Mouse (Mus musculus) embryonic facial prominence, embryonic 14.5 days (tissue): Measurements from ENCODE around the gene Rdh12. TPM values are rescaled to one million over a fixed set of nuclear protein-coding genes. Genes with fewer than 3 reads are reported as not detected.

Experiments used
- ATAC-seq: fragments of 200-750 bp; cut with Nextera tagmentation; 2 replicates; pipeline ENCODE4 v1.8.0; 2017; ENCODE audit warnings: low read depth, moderate number of reproducible peaks, moderate TSS enrichment
- DNase-seq: peaks from one replicate; pipeline ENCODE4 v3.0.0-alpha.2; 2015; ENCODE audit warnings: low spot score
- H3K27ac ChIP-seq: fragments of 300-500 bp; sonication (generic); replicated peaks from 2 replicates; pipeline ENCODE4 v1.5.1; 2014; ENCODE audit warnings: low read depth, mild to moderate bottlenecking, low read length, moderate library complexity
- H3K27me3 ChIP-seq: fragments of 300-500 bp; sonication (generic); replicated peaks from 2 replicates; pipeline ENCODE4 v1.6.1; 2014; ENCODE audit warnings: low read length; ENCODE audit not compliant: control insufficient read depth, insufficient read depth
- H3K36me3 ChIP-seq: fragments of 300-500 bp; sonication (generic); 2 replicates; pipeline ENCODE4 v1.6.1; 2014; ENCODE audit warnings: low read length, mixed read lengths; ENCODE audit not compliant: control insufficient read depth, insufficient read depth
- H3K4me1 ChIP-seq: fragments of 300-500 bp; sonication (generic); 2 replicates; pipeline ENCODE4 v1.6.1; 2014; ENCODE audit warnings: antibody characterized with exemption, low read length; ENCODE audit not compliant: control insufficient read depth, insufficient read depth
- H3K4me2 ChIP-seq: fragments of 300-500 bp; sonication (generic); 2 replicates; pipeline ENCODE4 v1.6.1; 2014; ENCODE audit warnings: low read depth, mild to moderate bottlenecking, low read length, moderate library complexity, mixed read lengths
- H3K4me3 ChIP-seq: fragments of 300-500 bp; sonication (generic); 2 replicates; pipeline ENCODE4 v1.5.1; 2014; ENCODE audit warnings: low read depth, mild to moderate bottlenecking, low read length
- H3K9ac ChIP-seq: fragments of 300-500 bp; sonication (generic); 2 replicates; pipeline ENCODE4 v1.6.1; 2014; ENCODE audit warnings: low read depth, mild to moderate bottlenecking, low read length, moderate library complexity, mixed read lengths
- H3K9me3 ChIP-seq: fragments of 300-500 bp; sonication (generic); 2 replicates; pipeline ENCODE4 v1.6.1; 2016; ENCODE audit warnings: low read length; ENCODE audit not compliant: control insufficient read depth
- WGBS: fragments of 180-500 bp; shearing (Covaris S2); extraction: QIAGEN DNeasy Blood & Tissue Kit; methylation state at CpG from one replicate; pipeline ENCODE4 v1.1.7; 2014; 5-methylcytosine and 5-hydroxymethylcytosine counted together
- polyA plus RNA-seq: library from polyadenylated mRNA; unstranded; fragments of >200 nt; fragmentation: Nextera tagmentation; extraction: Ambion mirVana; gene quantifications from 2 replicates; pipeline ENCODE4 v1.2.1, GENCODE M21; 2014

Rdh12 gene
- polyA plus RNA-seq, 1 experiment from 2014 or later: 6.9 TPM

DNA sequence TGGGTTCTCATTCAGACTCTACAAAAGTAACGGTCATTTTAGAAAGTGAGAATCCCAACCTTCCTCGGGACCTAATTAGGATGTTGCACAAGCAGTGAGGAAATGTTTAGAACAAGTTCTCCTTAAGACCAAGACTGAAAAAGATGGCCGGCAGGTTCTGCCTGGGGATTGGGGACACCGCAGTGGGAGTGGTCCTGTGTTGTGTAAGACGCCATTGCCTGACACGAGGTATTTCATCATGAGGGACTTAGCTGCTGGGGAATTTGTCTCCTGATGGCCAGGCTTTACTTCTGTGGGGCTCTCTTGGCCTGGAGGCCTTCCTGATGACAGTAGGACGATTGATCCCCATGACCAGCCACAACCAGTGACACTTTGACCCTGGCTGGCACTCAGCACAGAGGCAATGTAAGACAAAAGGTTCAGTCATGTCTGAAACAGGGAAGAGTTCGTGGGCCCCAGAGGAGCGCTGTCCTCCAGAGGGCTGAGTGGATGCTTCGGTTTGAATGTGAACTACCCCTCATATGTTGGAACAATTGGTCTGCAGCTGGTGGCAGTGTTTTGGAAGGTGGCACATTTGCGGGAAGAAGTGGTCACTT lies 26.9 kb downstream of the Rdh12 start:
- Histone ChIP-seq H3K36me3 (peaks cover 71% of the 10 kb centered on the region), H3K27me3 (no peaks in the 10 kb centered on the region), H3K4me1 (no peaks in the 10 kb centered on the region), H3K4me3 (no peak overlapping the region), H3K9me3 (no peaks in the 10 kb centered on the region), H3K4me2 (no peak overlapping the region), H3K9ac (no peak overlapping the region), H3K27ac (no peak overlapping the region)
- 55% methylated on average over 11 of the region's 11 CpGs for WGBS
- ATAC-seq: no peak; the same call in 1 of the 2 replicates
- no peak for DNase-seq

DNA sequence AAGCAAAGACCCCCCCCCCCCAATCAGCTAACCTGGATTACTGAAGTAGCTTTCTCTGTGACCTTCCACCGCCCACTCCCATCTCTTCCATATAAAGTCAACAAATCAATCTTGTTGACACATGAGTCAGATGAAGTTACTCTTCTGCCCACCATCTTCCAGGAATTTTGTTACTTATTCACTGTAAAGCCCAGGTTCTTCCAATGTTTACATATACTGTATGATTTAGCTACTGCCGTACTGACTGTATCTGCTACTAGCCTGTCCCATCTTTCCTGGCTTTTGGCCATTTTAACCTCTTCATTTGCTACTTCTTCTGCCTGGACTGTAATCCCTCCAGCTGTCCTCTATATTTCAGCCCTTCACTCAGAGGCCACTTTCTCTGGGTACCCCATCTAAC lies 33.3 kb downstream of the Rdh12 start:
- H3K27ac ChIP-seq: no peak overlapping the region
- DNase-seq (no peak), ATAC-seq (no peak)
- no peaks in the 10 kb centered on the region for H3K9me3 ChIP-seq
- no peak overlapping the region for H3K4me2 ChIP-seq
- H3K4me1 ChIP-seq: no peaks in the 10 kb centered on the region
- peaks cover 79% of the 10 kb centered on the region for H3K36me3 ChIP-seq
- no peaks in the 10 kb centered on the region for H3K27me3 ChIP-seq
- no peak overlapping the region for H3K9ac ChIP-seq
- 94% methylated on average over 2 of the region's 2 CpGs for WGBS
- no peak overlapping the region for H3K4me3 ChIP-seq

- H3K27me3 ChIP-seq: no peaks in the 10 kb centered on the region
- no peaks in the 10 kb centered on the region for H3K4me1 ChIP-seq
- no peak overlapping the region for H3K9ac ChIP-seq
- no peaks in the 10 kb centered on the region for H3K9me3 ChIP-seq
- H3K27ac ChIP-seq: no peak overlapping the region
- H3K4me2 ChIP-seq: no peak overlapping the region
- 85% methylated on average over 6 of the region's 6 CpGs for WGBS
- DNase-seq (no peak), ATAC-seq (no peak)
- peaks cover 78% of the 10 kb centered on the region for H3K36me3 ChIP-seq
- no peak overlapping the region for H3K4me3 ChIP-seq
These were observed 34.2 kb downstream of the Rdh12 start for GRCm38 (mm10) chr12:79242921-79243320.

DNA sequence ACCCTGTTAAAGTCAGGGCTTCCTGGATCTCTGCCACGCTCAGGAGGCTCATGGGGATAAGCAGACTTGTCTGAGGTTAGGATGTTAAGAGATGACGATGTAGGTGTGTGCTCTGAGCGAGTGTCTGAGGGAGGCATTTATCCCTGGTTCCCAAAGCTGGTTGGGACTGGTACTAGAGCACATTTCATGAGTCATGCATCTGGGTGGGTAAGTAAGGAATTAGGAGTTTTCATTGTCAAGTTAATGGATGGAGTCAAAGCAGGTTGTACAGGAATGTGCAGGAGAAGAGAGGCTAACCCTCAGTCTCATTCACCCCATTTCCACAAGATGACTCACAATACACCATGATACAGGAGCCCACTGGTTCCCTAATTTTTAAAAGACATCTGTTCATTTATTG lies 39.4 kb downstream of the Rdh12 start:
- Histone ChIP-seq H3K4me3 (no peak overlapping the region), H3K27me3 (no peaks in the 10 kb centered on the region), H3K9ac (no peak overlapping the region), H3K9me3 (no peaks in the 10 kb centered on the region), H3K4me1 (no peaks in the 10 kb centered on the region), H3K36me3 (peaks cover 83% of the 10 kb centered on the region), H3K4me2 (no peak overlapping the region), H3K27ac (no peak overlapping the region)
- WGBS: 82% methylated on average over 3 of the region's 3 CpGs
- ATAC-seq: no peak
- no peak for DNase-seq

DNA sequence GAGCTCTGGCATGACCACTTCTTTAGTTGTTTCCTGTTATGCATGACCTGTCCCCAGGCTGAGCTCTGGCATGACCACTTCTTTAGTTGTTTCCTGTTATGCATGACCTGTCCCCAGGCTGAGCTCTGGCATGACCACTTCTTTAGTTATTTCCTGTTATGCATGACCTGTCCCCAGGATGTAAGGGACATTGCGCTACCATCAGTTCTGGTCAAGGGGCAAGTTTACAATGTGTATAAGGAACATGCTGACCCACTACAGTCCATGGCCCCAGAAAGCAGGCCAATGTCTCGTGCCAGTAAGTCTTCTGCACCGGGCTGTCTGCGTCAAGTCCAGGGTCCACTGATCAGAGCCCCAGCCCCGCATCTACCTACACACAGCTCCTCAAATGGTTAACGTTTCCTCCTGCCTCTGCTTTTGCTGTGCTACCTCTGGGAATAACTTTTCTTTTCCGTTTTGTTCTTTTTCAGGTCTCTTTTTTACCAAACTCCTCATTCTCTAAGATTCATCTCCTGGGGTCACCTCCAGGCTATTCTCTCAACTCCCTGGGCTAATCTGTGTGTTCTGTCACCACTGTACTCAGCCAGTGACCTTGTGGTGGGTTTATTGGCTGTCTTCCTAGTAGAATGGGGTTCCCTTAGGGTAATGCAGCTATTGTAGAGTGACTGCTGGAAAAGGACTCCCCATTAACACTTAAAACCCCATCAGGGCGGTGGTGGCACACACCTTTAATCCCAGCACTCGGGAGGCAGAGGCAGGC lies 44.8 kb downstream of the Rdh12 start:
- peaks cover 82% of the 10 kb centered on the region for H3K36me3 ChIP-seq
- H3K27me3 ChIP-seq: no peaks in the 10 kb centered on the region
- no peak overlapping the region for H3K27ac ChIP-seq
- no peak for DNase-seq
- no peak overlapping the region for H3K9ac ChIP-seq
- H3K4me2 ChIP-seq: no peak overlapping the region
- 90% methylated on average over 9 of the region's 9 CpGs for WGBS
- no peak overlapping the region for H3K4me3 ChIP-seq
- no peaks in the 10 kb centered on the region for H3K9me3 ChIP-seq
- no peak for ATAC-seq
- H3K4me1 ChIP-seq: no peaks in the 10 kb centered on the region

GRCm38 (mm10) chr12:79254975-79255374 lies 46.3 kb downstream of the Rdh12 start:
- Histone ChIP-seq H3K27ac (no peak overlapping the region), H3K4me3 (no peak overlapping the region), H3K36me3 (peaks cover 74% of the 10 kb centered on the region), H3K4me1 (no peaks in the 10 kb centered on the region), H3K9ac (no peak overlapping the region), H3K9me3 (no peaks in the 10 kb centered on the region), H3K27me3 (no peaks in the 10 kb centered on the region), H3K4me2 (no peak overlapping the region)
- no peak for DNase-seq
- ATAC-seq: no peak
- WGBS: 92% methylated on average over 10 of the region's 10 CpGs

GRCm38 (mm10) chr12:79260154-79260553 lies 51.4 kb downstream of the Rdh12 start:
- 86% methylated on average over 2 of the region's 2 CpGs for WGBS
- Histone ChIP-seq H3K4me3 (no peak overlapping the region), H3K36me3 (peaks cover 74% of the 10 kb centered on the region), H3K4me2 (no peak overlapping the region), H3K27ac (no peak overlapping the region), H3K9me3 (no peaks in the 10 kb centered on the region), H3K4me1 (no peaks in the 10 kb centered on the region), H3K27me3 (no peaks in the 10 kb centered on the region), H3K9ac (no peak overlapping the region)
- no peak for ATAC-seq
- DNase-seq: no peak

GRCm38 (mm10) chr12:79261035-79261434 lies 52.3 kb downstream of the Rdh12 start:
- Histone ChIP-seq H3K4me3 (no peak overlapping the region), H3K4me1 (no peaks in the 10 kb centered on the region), H3K27me3 (no peaks in the 10 kb centered on the region), H3K9ac (no peak overlapping the region), H3K9me3 (no peaks in the 10 kb centered on the region), H3K36me3 (peaks cover 76% of the 10 kb centered on the region), H3K4me2 (no peak overlapping the region), H3K27ac (no peak overlapping the region)
- ATAC-seq: no peak
- DNase-seq: peak; percentile 16
- 43% methylated on average over 5 of the region's 5 CpGs for WGBS
